Mouse (Mus musculus) ES-Bruce4 (cell line): ENCODE measurements around the gene Cdk5.

Experiments used
- CTCF ChIP-seq: IDR thresholded peaks from one replicate; pipeline ENCODE4 v1.8.1; 2011; ENCODE audit warnings: low read depth, low read length
- POLR2A ChIP-seq: IDR thresholded peaks from one replicate; pipeline ENCODE4 v1.8.1; 2011; ENCODE audit warnings: low read length; ENCODE audit not compliant: insufficient read depth

GRCm38 (mm10) chr5:24409466-24409865 is 13.9 kb downstream of the Cdk5 start:
- no peak for TF ChIP-seq CTCF
- no peak for TF ChIP-seq POLR2A
